Mouse (Mus musculus): ENCODE measurements at regions not wholly inside any gene's neighbourhood (a gene's known extent, or its start where the extent isn't known, plus 50 kb on each side); places are given as distances from the start of the nearest gene placed in this dataset.

DNA sequence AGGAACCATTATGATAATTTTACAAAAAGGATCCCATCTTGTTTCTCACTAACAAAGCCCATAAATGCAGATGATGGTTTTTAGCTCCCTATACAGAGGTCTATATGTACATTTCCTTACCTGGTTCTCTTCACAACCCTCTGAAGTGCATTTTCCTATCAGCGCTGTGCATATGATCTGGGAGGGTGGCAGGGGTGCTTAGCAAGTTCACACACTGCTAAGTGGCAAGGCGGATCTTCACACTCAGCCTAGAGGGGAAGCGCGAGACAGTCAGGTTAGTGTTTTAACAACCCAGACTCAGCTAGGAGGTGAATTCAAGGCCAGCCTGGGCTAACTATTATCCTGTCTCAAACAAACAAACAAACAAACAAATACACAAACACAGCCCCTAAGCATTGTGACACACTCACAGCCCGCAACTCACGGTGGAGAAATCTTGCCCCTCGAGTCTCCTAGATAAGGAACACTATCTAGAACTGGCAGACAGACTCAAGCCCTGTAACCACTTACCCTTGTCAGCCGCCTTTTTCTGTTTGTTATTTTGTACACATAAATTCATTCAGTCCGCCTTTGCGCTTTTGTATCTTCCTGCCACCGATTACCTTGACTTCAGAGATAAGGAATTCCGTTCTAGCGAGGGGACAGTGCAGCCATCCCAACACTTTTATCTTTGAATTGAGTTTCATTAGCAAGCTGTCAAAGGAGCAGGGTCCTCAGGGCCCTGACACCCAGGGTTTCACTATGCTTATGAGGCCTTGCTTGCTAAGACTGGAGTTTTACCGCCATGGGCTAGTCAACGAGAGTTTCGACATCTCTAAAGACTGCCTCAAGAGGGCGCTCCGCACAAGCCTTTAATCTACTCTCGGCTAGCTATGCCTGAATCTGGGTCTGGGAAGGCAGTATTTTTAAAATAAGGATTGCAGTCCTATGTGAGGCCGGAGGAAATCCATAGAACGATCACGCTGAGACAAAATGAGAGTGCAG, 53.0 kb upstream of the Tiam2 start:
- no peak overlapping the region for H3K4me2 ChIP-seq

DNA sequence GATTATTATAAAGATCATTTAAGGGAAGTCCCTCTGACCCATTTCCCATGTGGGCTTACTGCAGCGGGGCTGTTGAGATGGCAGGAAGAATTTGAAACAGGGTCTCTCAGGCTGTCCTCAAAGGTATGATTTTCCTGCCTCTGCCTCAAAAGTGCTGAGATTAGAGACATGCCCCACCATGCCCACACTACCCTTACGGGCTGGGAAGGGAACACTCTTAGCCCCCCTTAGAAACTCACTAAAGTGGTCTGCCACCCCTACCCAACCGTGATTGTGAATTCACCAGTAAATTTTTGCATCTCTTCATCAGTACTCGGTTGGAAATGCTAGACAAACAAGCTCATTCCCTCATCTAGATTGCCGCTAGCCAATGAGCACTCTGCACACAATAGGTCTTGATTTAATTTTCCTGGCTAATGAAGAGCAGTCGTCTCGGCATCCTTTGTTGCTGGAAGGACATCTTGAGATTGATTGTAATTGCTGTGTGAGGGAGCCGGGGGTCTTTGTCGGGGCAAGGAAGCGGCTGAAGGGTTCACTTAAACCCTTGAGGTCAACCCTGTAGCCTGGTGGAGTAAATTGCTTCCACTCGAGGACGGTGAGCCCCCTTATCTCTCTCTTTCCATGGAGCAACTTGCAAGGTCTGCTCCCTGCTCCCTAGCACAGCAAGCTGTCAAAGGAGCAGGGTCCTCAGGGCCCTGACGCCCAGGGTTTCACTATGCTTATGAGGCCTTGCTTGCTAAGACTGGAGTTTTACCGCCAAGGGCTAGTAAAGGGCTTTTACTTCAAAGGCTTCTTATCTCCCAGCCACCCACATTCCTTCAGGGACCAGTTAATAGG, 51.7 kb upstream of the Tiam2 start:
- 19% methylated on average over 14 of the region's 14 CpGs for WGBS (ENCODE audit: insufficient replicate concordance)
- no peak for ATAC-seq (replicated peaks; ENCODE audit: insufficient number of reproducible peaks, low FRiP score, low TSS enrichment)
- no peak overlapping the region for H3K9ac ChIP-seq (ENCODE audit: low read depth, low read length)
- H3K4me3 ChIP-seq (ENCODE audit: low read depth, low read length), result no peak overlapping the region
- H3K9me3 ChIP-seq (replicated peaks; ENCODE audit: control insufficient read depth, low read length), result no peaks in the 10 kb centered on the region
- H3K4me2 ChIP-seq, result peak overlapping the region; percentile 6; the same call in 1 of the 2 replicates
- H3K36me3 ChIP-seq (ENCODE audit: control insufficient read depth, insufficient read depth, low read length), result no peaks in the 10 kb centered on the region
- no peaks in the 10 kb centered on the region for H3K27me3 ChIP-seq (ENCODE audit: control insufficient read depth, insufficient read depth, low read length)
- H3K27ac ChIP-seq (ENCODE audit: low read depth, low read length), result no peak overlapping the region
- peaks cover 10% of the 10 kb centered on the region for H3K4me1 ChIP-seq (ENCODE audit: control insufficient read depth, insufficient read depth, low read length)

More for the DNA sequence above, 53.0 kb upstream of the Tiam2 start:
- no peaks in the 10 kb centered on the region for H3K9me3 ChIP-seq (replicated peaks; ENCODE audit: control insufficient read depth, low read length)
- no peaks in the 10 kb centered on the region for H3K27me3 ChIP-seq (ENCODE audit: control insufficient read depth, insufficient read depth, low read length)
- ATAC-seq (replicated peaks; ENCODE audit: insufficient number of reproducible peaks, low FRiP score, low TSS enrichment), result peak; percentile 27; the same call in 1 of the 2 replicates
- H3K27ac ChIP-seq (ENCODE audit: low read depth, low read length), result no peak overlapping the region
- H3K4me3 ChIP-seq (ENCODE audit: low read depth, low read length), result no peak overlapping the region
- H3K4me1 ChIP-seq (ENCODE audit: control insufficient read depth, insufficient read depth, low read length), result peaks cover 10% of the 10 kb centered on the region
- WGBS (ENCODE audit: insufficient replicate concordance), result 23% methylated on average over 22 of the region's 22 CpGs
- no peak overlapping the region for H3K9ac ChIP-seq (ENCODE audit: low read depth, low read length)
- H3K36me3 ChIP-seq (ENCODE audit: control insufficient read depth, insufficient read depth, low read length), result no peaks in the 10 kb centered on the region

Data from heart, embryonic 11.5 days (tissue).